Mouse (Mus musculus) midbrain, embryonic 15.5 days (tissue): ENCODE measurements at regions not wholly inside any gene's neighbourhood (a gene's known extent, or its start where the extent isn't known, plus 50 kb on each side); places are given as distances from the start of the nearest gene placed in this dataset.

ENCODE experiments used
- ATAC-seq: fragments of 200-750 bp; cut with Nextera tagmentation; replicated peaks from 2 replicates; pipeline ENCODE4 v1.8.0; 2017; ENCODE audit warnings: moderate TSS enrichment
- H3K27ac ChIP-seq: fragments of 300-500 bp; sonication (generic); 2 replicates; pipeline ENCODE4 v1.5.1; 2015; ENCODE audit warnings: mild to moderate bottlenecking, inconsistent platforms
- H3K27me3 ChIP-seq: fragments of 300-500 bp; sonication (generic); replicated peaks from 2 replicates; pipeline ENCODE4 v1.6.1; 2015; ENCODE audit warnings: inconsistent platforms
- H3K36me3 ChIP-seq: fragments of 300-500 bp; sonication (generic); replicated peaks from 2 replicates; pipeline ENCODE4 v1.6.1; 2015; ENCODE audit warnings: inconsistent platforms
- H3K4me1 ChIP-seq: fragments of 300-500 bp; sonication (generic); 2 replicates; pipeline ENCODE4 v1.6.1; 2015; ENCODE audit warnings: inconsistent platforms
- H3K4me2 ChIP-seq: fragments of 300-500 bp; sonication (generic); 2 replicates; pipeline ENCODE4 v1.6.1; 2015; ENCODE audit warnings: inconsistent platforms, mild to moderate bottlenecking, moderate library complexity
- H3K4me3 ChIP-seq: fragments of 300-500 bp; sonication (generic); 2 replicates; pipeline ENCODE4 v1.5.1; 2015; ENCODE audit warnings: mild to moderate bottlenecking, inconsistent platforms
- H3K9ac ChIP-seq: fragments of 300-500 bp; sonication (generic); 2 replicates; pipeline ENCODE4 v1.6.1; 2015; ENCODE audit warnings: mild to moderate bottlenecking, inconsistent platforms
- H3K9me3 ChIP-seq: fragments of 300-500 bp; sonication (generic); 2 replicates; pipeline ENCODE4 v1.6.1; 2016; ENCODE audit warnings: inconsistent platforms
- WGBS: fragments of 180-500 bp; shearing (Covaris S2); methylation state at CpG from one replicate; pipeline ENCODE4 v1.1.7; 2015; ENCODE audit warnings: mixed read lengths; 5-methylcytosine and 5-hydroxymethylcytosine counted together

GRCm38 (mm10) chr14:62128918-62129317 is 163.5 kb upstream of the Rnaseh2b start:
- Histone ChIP-seq H3K9me3 (no peaks in the 10 kb centered on the region), H3K27me3 (no peaks in the 10 kb centered on the region), H3K9ac (no peak overlapping the region), H3K36me3 (no peaks in the 10 kb centered on the region), H3K4me2 (no peak overlapping the region), H3K27ac (no peak overlapping the region), H3K4me1 (no peaks in the 10 kb centered on the region), H3K4me3 (no peak overlapping the region)
- WGBS: 84% methylated on average over 6 of the region's 6 CpGs
- no peak for ATAC-seq

- Histone ChIP-seq H3K4me1 (no peaks in the 10 kb centered on the region), H3K4me3 (no peak overlapping the region), H3K36me3 (no peaks in the 10 kb centered on the region), H3K9me3 (no peaks in the 10 kb centered on the region; the same call in 1 of the 2 replicates), H3K27ac (no peak overlapping the region), H3K27me3 (no peaks in the 10 kb centered on the region), H3K4me2 (no peak overlapping the region), H3K9ac (no peak overlapping the region)
- WGBS: 84% methylated on average over 8 of the region's 8 CpGs
- no peak for ATAC-seq
Measured at GRCm38 (mm10) chr14:62132353-62132816, 160.0 kb upstream of the Rnaseh2b start.

DNA sequence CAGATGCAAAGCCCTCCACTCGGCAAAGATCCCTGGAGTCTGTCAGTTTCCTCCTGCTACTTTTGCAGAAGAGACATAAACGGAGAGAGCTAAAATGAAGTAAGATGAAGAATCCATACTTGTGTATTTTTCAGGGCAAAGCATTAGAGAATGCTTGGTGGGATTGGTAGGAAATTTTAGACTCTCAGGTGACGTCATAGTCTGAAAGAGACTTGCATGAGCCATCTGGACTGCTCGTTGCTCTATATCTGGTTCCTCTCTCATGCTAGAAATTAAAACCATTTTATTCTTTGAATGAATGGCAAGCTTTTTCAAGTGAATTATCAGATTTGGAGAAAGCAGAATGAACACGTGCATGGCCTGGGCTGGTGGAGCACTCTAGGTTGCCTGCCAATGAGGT is 154.4 kb upstream of the Rnaseh2b start:
- Histone ChIP-seq H3K9ac (no peak overlapping the region), H3K27ac (no peak overlapping the region), H3K4me2 (no peak overlapping the region), H3K4me1 (no peaks in the 10 kb centered on the region), H3K4me3 (no peak overlapping the region), H3K36me3 (no peaks in the 10 kb centered on the region), H3K27me3 (no peaks in the 10 kb centered on the region), H3K9me3 (no peaks in the 10 kb centered on the region; the same call in 1 of the 2 replicates)
- 83% methylated on average over 5 of the region's 5 CpGs for WGBS
- no peak for ATAC-seq

DNA sequence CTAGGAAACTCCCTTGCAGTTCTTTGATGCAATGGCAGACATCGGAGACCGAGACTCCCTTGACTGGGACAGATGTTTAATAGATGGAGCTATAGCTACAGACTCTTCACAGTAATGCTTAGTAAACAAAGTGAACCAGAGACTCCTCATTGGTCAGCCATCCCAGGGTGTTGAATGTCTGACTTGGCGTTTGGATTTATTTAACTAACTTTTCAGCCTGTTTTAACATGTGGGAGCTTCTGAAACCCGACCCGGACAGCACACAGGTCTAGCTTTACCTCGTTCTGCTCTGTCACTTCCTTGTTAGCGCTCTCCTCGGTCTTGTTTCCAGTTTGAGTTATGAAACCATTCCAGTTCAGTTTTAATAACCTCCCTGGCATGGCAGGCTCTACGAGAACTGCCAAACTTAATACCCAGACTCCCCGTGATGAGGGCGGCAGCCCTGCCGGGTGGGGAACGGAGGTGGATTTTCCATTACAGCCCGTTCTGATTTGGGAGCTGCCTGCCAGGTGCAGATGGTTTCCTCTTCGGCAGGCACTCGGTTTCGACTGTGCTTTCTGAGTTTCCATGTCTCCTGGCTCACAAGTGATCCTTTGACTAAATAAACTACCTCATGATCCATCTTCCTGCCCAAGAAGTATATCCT is 147.9 kb upstream of the Rnaseh2b start:
- Histone ChIP-seq H3K9ac (no peak overlapping the region), H3K27me3 (no peaks in the 10 kb centered on the region), H3K9me3 (no peaks in the 10 kb centered on the region), H3K4me1 (no peaks in the 10 kb centered on the region), H3K27ac (no peak overlapping the region), H3K4me3 (no peak overlapping the region), H3K4me2 (no peak overlapping the region), H3K36me3 (no peaks in the 10 kb centered on the region)
- WGBS: 85% methylated on average over 17 of the region's 17 CpGs
- no peak for ATAC-seq

GRCm38 (mm10) chr14:62157038-62157716 is 135.2 kb upstream of the Rnaseh2b start:
- no peak for ATAC-seq
- no peak overlapping the region for H3K4me3 ChIP-seq

DNA sequence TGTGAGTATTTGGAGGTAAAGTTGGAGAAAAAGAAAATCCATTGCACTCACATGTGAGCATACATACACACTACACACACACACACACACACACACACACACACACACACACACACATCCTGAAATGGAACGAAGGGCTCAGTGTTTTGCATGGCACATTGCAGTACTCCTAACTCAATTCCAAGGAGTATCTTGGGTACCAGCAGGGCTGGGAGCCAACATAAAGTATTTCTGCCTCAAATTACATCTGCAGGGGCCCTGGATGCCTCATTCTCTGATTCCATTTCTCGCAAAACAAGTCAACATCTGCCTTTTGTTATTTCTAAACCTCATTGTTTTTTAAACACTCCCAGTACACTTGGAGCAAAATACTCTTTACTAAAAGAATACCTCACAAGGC is 132.7 kb upstream of the Rnaseh2b start:
- Histone ChIP-seq H3K36me3 (no peaks in the 10 kb centered on the region), H3K9me3 (no peaks in the 10 kb centered on the region), H3K9ac (no peak overlapping the region), H3K4me3 (no peak overlapping the region), H3K4me1 (no peaks in the 10 kb centered on the region), H3K27me3 (no peaks in the 10 kb centered on the region), H3K27ac (no peak overlapping the region), H3K4me2 (no peak overlapping the region)
- 73% methylated on average over 2 of the region's 2 CpGs for WGBS
- no peak for ATAC-seq

More at GRCm38 (mm10) chr14:62157038-62157716, 135.2 kb upstream of the Rnaseh2b start:
- Histone ChIP-seq H3K9me3 (no peaks in the 10 kb centered on the region), H3K4me1 (no peaks in the 10 kb centered on the region), H3K27ac (no peak overlapping the region), H3K27me3 (no peaks in the 10 kb centered on the region), H3K4me2 (no peak overlapping the region), H3K36me3 (no peaks in the 10 kb centered on the region), H3K9ac (no peak overlapping the region)
- WGBS: 77% methylated on average over 7 of the region's 7 CpGs

DNA sequence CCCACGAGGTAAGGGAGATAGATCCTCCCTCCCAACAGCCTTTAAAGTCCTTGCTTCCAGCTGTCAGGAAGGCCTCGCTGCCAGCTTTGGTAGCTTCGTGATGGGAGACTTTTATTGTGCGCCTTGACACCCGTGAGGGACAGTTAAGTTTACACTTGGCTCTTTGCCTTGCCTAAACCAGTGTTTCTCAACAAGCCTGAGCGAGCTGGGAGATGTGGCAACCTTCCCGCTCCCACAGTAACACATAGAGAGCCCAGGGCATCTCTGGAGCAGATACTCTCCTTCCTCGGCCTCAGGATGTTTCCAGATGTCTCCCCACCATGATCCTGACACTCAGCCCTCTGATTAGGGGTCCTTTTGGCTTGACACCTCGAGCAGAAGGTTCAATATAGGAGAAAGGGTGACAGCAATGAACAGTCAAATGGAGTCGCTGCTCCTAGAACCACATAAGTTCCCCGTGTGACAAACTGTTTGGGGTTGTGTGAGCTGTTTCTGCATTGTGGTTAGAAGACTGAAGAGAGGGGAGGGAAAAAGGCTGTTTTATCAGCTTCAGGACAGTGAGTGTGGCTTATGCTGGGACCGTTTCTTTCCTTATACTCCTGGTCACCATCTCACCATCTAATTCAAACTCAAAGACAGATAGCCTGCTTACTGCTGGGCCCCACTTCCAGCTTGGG is 129.1 kb upstream of the Rnaseh2b start:
- H3K36me3 ChIP-seq: no peaks in the 10 kb centered on the region
- H3K9me3 ChIP-seq: no peaks in the 10 kb centered on the region
- H3K27me3 ChIP-seq: no peaks in the 10 kb centered on the region
- H3K4me2 ChIP-seq: no peak overlapping the region
- H3K4me3 ChIP-seq: no peak overlapping the region
- H3K9ac ChIP-seq: no peak overlapping the region
- H3K27ac ChIP-seq: no peak overlapping the region
- ATAC-seq: no peak
- H3K4me1 ChIP-seq: no peaks in the 10 kb centered on the region
- 73% methylated on average over 12 of the region's 12 CpGs for WGBS

GRCm38 (mm10) chr14:62164918-62165317 is 127.5 kb upstream of the Rnaseh2b start:
- H3K4me2 ChIP-seq: no peak overlapping the region
- H3K27ac ChIP-seq: no peak overlapping the region
- H3K9ac ChIP-seq: no peak overlapping the region
- no peaks in the 10 kb centered on the region for H3K9me3 ChIP-seq
- H3K27me3 ChIP-seq: no peaks in the 10 kb centered on the region
- no peak for ATAC-seq
- no peak overlapping the region for H3K4me3 ChIP-seq
- 81% methylated on average over 4 of the region's 4 CpGs for WGBS
- H3K4me1 ChIP-seq: no peaks in the 10 kb centered on the region
- no peaks in the 10 kb centered on the region for H3K36me3 ChIP-seq

DNA sequence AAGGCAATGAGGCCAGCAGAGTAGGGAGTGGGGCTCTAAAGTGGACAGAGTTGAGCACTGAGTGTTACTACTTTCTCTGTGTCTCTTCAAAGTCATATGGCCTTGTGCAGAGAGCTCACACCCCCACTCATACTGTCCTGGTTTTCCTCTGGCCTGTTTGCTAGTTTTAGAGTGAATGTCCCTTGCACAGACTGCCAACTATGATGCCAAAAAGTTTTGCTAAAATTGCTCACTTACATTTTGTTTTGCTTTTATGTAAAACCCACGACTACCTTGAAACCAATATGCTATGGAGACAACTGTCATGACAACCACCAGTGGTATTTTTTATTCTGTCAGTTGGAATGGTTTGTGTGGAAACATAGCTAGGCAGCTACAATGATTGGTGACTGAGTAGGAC is 126.4 kb upstream of the Rnaseh2b start:
- Histone ChIP-seq H3K4me2 (no peak overlapping the region), H3K4me3 (no peak overlapping the region), H3K9me3 (no peaks in the 10 kb centered on the region), H3K27me3 (no peaks in the 10 kb centered on the region), H3K4me1 (no peaks in the 10 kb centered on the region), H3K9ac (no peak overlapping the region), H3K36me3 (no peaks in the 10 kb centered on the region), H3K27ac (no peak overlapping the region)
- no peak for ATAC-seq
- 73% methylated on average over 1 of the region's 1 CpGs for WGBS

DNA sequence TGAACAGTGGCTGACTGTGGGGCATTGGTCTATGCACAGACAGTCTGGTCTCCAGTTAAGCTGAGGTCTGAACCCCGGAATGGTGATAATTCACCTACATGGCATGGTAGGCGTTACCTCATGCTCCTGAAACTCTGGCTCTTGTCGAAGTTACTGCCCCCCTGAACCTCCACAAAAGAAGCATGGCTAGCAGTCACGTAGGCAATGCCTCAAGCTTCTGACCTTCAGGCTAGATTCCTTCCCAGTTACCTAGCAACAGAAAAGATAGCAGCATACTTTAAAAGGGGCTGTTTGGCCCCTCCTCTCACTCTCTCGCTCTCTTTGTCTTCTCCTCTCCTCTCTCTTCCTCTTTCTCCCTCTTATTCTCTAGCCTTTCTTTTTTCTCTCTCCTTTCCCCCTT is 125.8 kb upstream of the Rnaseh2b start:
- H3K9me3 ChIP-seq: no peaks in the 10 kb centered on the region
- 49% methylated on average over 5 of the region's 5 CpGs for WGBS
- H3K27ac ChIP-seq: 0 out of 2 replicates have a peak overlapping the region, but pooled peaks have one; percentile 38
- peak; percentile 54; the same call in 1 of the 2 replicates for ATAC-seq
- H3K4me1 ChIP-seq: no peaks in the 10 kb centered on the region
- H3K4me2 ChIP-seq: no peak overlapping the region
- H3K36me3 ChIP-seq: no peaks in the 10 kb centered on the region
- no peak overlapping the region for H3K9ac ChIP-seq
- H3K4me3 ChIP-seq: no peak overlapping the region
- H3K27me3 ChIP-seq: no peaks in the 10 kb centered on the region

DNA sequence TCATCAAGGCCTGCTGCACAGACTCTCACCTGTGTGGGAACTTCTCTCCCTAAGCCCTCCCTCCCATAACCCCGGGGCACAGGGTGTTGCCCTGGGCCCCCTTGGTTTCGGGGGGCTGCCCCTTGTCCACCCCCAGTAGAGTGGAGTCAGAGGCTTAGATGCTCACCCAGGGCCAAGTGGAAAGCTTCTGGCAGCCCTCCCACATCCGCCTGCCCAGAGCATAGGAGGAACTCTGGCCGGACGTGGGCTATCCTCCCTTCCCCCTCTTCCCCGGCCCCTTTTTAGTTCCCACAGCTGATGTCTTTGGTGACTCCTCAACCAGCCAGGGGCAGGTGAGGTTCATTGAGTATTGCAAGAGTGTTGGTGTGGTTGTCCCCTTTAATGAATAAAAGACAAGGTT is 125.3 kb upstream of the Rnaseh2b start:
- H3K4me2 ChIP-seq: no peak overlapping the region

DNA sequence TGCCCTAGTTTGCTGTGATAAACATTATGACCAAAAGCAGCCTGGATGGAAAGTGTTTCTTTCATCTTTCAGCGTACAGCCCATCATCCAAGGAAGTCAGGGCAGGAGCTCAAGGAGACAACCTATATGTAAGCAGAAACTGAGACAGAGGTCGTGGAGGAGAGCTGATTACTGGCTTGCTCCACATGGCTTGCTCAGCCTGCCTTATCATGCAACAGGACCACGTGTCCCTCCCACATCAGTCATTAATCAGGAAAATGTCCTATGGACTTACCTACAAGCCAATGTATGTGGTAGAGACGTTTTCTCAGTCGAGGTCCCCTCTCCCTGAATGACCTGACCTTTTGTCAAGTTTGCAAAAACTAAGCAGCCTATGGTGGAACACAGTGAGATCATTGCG is 123.7 kb upstream of the Rnaseh2b start:
- H3K36me3 ChIP-seq: no peaks in the 10 kb centered on the region
- H3K4me2 ChIP-seq: no peak overlapping the region
- H3K27ac ChIP-seq: no peak overlapping the region
- 86% methylated on average over 6 of the region's 6 CpGs for WGBS
- no peak overlapping the region for H3K4me3 ChIP-seq
- no peak for ATAC-seq
- H3K4me1 ChIP-seq: peaks cover under 1% of the 10 kb centered on the region; the same call in 1 of the 2 replicates
- no peaks in the 10 kb centered on the region for H3K9me3 ChIP-seq
- H3K27me3 ChIP-seq: no peaks in the 10 kb centered on the region
- no peak overlapping the region for H3K9ac ChIP-seq

More for the DNA sequence above, 125.3 kb upstream of the Rnaseh2b start:
- Histone ChIP-seq H3K36me3 (no peaks in the 10 kb centered on the region), H3K9me3 (no peaks in the 10 kb centered on the region), H3K27ac (0 out of 2 replicates have a peak overlapping the region, but pooled peaks have one; percentile 38), H3K4me3 (no peak overlapping the region), H3K9ac (no peak overlapping the region), H3K4me1 (no peaks in the 10 kb centered on the region), H3K27me3 (no peaks in the 10 kb centered on the region)
- WGBS: 83% methylated on average over 6 of the region's 6 CpGs
- ATAC-seq: 0 out of 2 replicates have a peak, but pooled peaks have one; percentile 24
